Mouse (Mus musculus) layer of hippocampus, postnatal 36 days (tissue): ENCODE measurements around the gene Ralbp1. TPM values are rescaled to one million over a fixed set of nuclear protein-coding genes. Genes with fewer than 3 reads are reported as not detected.

ENCODE experiments used
- DNase-seq, 2 experiments: peaks; one replicate each; pipeline ENCODE4 v3.0.0; 2022
- total RNA-seq, 2 experiments: library from RNA; stranded (reverse); gene quantifications; 2 replicates each; pipeline ENCODE4 v1.2.3; 2021

Ralbp1 gene
- total RNA-seq, 2 experiments from 2014 or later: 55.1 to 59.2 TPM

GRCm38 (mm10) chr17:65889476-65889875, 3.9 kb upstream of the Ralbp1 start:
- DNase-seq: no peak

GRCm38 (mm10) chr17:65886571-65886970, 973 bp upstream of the Ralbp1 start:
- no peak for DNase-seq

DNA sequence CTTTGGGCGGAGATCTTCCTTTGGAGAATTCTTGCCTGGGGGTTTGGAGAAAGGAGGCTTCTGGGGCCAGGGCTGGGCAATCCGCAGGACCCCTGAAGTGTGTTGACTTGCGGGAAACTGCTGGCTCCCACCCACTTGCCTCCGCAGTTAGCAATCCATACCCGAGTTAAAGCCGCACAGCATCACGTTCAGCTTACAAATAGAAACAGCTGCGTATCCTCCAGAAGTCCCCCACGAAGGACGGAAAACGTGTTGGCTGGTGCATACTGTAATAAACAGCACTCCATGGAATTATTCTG, 251 bp downstream of the Ralbp1 start:
- DNase-seq: no peak

GRCm38 (mm10) chr17:65884691-65885397, 754 bp downstream of the Ralbp1 start:
- DNase-seq: peak; percentile 100

DNA sequence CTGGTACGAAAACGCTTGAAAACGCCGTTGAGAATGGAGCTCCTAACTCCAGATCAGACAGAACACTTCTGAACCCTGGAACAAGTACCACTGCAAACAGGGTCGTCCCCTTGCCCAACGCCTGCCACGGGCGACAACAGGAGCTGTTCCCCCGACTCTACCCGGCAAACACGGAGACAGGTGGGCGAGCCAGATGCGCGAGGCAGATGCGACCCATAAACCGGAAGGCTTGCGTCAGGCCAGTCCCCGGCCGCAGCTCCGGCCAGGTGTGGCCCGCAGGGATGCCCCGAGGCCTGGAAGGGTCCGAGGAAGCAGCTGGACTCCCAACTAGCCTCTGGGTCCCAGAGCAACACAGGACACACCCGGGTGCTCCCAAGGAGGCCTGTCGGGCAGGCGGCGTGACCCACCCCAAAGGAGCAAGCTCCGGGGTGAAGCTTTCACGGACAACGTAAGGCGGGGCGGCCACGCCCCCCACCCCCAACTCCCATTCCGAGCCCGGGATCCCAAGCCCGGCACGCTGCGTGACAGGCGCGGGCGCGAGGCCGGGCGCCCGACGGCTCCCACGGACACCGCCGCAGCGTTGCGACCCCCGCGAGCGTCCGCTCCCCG, 1.4 kb downstream of the Ralbp1 start:
- peak in 1 of 2 experiments; percentile 20 for DNase-seq

DNA sequence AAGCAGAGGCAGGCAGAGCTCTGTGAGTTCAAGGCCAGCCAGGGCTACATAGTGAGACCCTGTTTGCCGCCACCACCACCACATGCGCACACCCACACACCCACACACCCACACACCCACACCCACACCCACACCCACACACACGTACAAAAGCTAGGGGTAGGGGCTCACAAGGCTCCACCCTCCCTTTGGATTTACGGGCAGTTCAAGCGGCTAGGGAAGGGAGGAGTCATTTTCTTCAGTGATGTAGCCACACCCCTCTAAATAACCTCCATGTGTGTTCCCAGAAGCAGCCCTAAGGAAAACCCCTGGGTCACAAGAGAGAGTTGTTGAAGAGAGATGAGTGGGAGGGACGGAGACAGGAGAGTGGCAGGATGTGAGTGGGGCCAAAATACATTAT, 8.6 kb downstream of the Ralbp1 start:
- no peak for DNase-seq

DNA sequence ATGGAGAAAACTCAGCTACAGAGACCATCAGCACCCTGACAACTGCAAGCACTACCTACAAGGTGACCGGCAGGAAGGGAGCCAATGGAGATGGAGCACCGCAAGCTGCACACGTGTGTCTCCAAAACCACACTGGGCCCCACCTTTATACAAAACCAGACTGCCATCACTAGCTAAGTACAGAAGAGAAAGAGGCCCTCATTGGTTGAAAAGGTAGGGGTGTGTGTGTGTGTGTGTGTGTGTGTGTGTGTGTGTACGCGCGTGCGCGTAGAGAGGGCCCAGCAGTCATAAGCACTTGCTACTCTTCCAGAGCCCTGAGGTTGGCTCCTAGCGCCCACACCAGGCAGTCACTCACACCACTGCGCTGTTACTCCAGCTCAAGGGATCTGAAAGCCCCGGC, 11.8 kb downstream of the Ralbp1 start:
- DNase-seq: no peak

- DNase-seq: no peak
Observed at GRCm38 (mm10) chr17:65873156-65873555, 12.4 kb downstream of the Ralbp1 start.

DNA sequence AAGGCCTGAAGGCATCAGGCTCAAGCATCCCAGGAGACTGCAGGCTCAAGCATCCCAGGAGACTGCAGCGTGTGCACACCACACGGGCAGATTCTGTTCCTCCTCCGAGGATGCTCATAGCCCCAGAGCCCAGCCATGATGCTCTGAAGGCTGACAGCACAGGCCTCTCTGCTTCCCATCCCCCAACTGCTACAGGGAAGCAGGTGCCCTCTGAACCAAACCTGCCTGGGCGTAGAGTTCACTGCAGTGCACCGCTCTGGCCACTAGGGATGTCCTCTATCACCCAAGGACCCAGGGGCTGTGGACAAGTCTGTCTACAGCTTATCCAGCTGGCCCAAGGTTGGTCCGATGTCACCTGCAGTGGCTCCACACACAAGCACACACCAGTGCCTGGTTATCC, 12.9 kb downstream of the Ralbp1 start:
- DNase-seq: no peak

GRCm38 (mm10) chr17:65872051-65872450, 13.5 kb downstream of the Ralbp1 start:
- no peak for DNase-seq

- DNase-seq: no peak
Observed at GRCm38 (mm10) chr17:65871641-65872041, 14.0 kb downstream of the Ralbp1 start.

DNA sequence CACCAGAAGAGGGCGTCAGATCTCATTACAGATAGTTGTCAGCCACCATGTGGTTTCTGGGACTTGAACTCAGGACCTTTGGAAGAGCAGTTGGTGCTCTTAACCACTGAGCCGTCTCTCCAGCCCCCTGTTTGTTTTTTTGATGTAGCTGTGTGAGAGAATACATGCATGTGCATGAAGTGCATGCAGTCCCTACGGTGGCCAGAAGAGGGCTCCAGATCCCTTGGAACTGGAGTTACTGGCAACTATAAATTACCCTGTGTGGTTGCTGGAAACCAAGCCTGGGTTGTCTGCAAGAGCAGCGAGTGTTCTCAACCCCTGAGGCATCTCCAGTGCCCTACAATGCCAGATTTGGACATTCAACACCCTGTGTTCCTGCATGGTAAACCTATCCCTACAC, 15.5 kb downstream of the Ralbp1 start:
- DNase-seq: peak in 1 of 2 experiments; percentile 37

GRCm38 (mm10) chr17:65869720-65870119, 15.9 kb downstream of the Ralbp1 start:
- no peak for DNase-seq

GRCm38 (mm10) chr17:65867996-65868395, 17.6 kb downstream of the Ralbp1 start:
- no peak for DNase-seq

GRCm38 (mm10) chr17:65866201-65866600, 19.4 kb downstream of the Ralbp1 start:
- no peak for DNase-seq

DNA sequence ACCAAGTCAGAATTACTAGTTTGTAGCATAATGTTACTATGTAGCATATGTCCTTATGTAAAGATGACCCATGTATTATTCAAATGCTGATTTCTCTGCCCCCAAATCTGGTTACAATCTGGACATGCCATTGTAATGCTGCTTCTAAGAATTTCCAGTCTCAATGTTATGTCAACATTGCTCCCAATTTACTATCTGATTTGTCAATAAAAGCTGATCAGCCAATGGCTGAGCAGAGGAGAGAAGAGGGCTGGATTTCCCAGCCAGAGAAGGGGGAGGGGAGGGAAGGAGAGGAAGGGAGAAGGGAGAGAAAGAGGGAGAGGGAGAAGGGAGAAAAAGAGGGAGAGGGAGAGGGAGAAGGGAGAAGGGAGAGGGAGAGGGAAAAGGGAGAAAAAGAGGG, 20.3 kb downstream of the Ralbp1 start:
- no peak for DNase-seq

- DNase-seq: no peak
Observed at GRCm38 (mm10) chr17:65864742-65865141, 20.9 kb downstream of the Ralbp1 start.

- no peak for DNase-seq
Observed at GRCm38 (mm10) chr17:65863830-65864229, 21.8 kb downstream of the Ralbp1 start.

GRCm38 (mm10) chr17:65862579-65862978, 23.0 kb downstream of the Ralbp1 start:
- no peak for DNase-seq

- no peak for DNase-seq
Observed at GRCm38 (mm10) chr17:65857617-65858016, 28.0 kb downstream of the Ralbp1 start.

GRCm38 (mm10) chr17:65854006-65854405, 31.6 kb downstream of the Ralbp1 start:
- no peak for DNase-seq

- no peak for DNase-seq
Observed at GRCm38 (mm10) chr17:65853326-65853725, 32.3 kb downstream of the Ralbp1 start.

- no peak for DNase-seq
Observed at GRCm38 (mm10) chr17:65851749-65852148, 33.8 kb downstream of the Ralbp1 start.

- DNase-seq: no peak
Observed at GRCm38 (mm10) chr17:65850487-65850886, 35.1 kb downstream of the Ralbp1 start.
